In genomic region chr14:33322661-33323088, GRCm38 (mm10) we compare ENCODE assay signal across 9 mouse cellular contexts.
DNase-seq lines count a peak whose midpoint lies in the region; ATAC-seq and TF ChIP-seq lines count a peak whose summit lies in the region.
"Had no signal": no experiment of that assay in that cellular context is flagged by ENCODE, and none has a peak within 500 bp of the region (broad histone marks: within the 10 kb centered on the region; RNA-seq: fewer than 3 reads in every experiment).

No protein-coding gene starts in this region.

- H3K4me1 ChIP-seq in heart, adult 2 months (ENCODE audit: control insufficient read depth, insufficient read depth, low read length): no peaks in the 10 kb centered on the region
- H3K4me1 ChIP-seq in heart, embryonic 10.5 days: peaks cover 38% of the 10 kb centered on the region
- H3K4me1 ChIP-seq in lung, postnatal 0 days (ENCODE audit: insufficient read depth, low read depth, low read length): peaks cover 10% of the 10 kb centered on the region
- peaks cover 9% of the 10 kb centered on the region for H3K4me1 ChIP-seq in small intestine, adult 2 months (ENCODE audit: control insufficient read depth, insufficient read depth, insufficient read length, low read length)

- H3K4me2 ChIP-seq in lung, postnatal 0 days (replicated peaks; ENCODE audit: low read depth, low read length): no peak overlapping the region

- no peak overlapping the region for H3K9ac ChIP-seq in heart, adult 2 months (ENCODE audit: low read depth, low read length)
- H3K9ac ChIP-seq in lung, postnatal 0 days (replicated peaks; ENCODE audit: low read depth): no peak overlapping the region

- no peak overlapping the region for H3K27ac ChIP-seq in heart, adult 2 months
- H3K27ac ChIP-seq in heart, embryonic 10.5 days: no peak overlapping the region
- no peak overlapping the region for H3K27ac ChIP-seq in lung, postnatal 0 days (ENCODE audit: low read length)
- no peak overlapping the region for H3K27ac ChIP-seq in small intestine, adult 2 months (ENCODE audit: insufficient read depth, low read depth, low read length)

- intact Hi-C loops in heart, adult 2 months (cut with DNase I): no loop called here
- intact Hi-C loops in gastrocnemius, postnatal 14 days (cut with DNase I; ENCODE audit: low total_unique reads): no loop called here

- ATAC-seq in lung, postnatal 0 days: no peak

- no peaks in the 10 kb centered on the region for H3K27me3 ChIP-seq in heart, adult 2 months (ENCODE audit: control insufficient read depth, insufficient read depth, low read length)
- peaks cover 58% of the 10 kb centered on the region for H3K27me3 ChIP-seq in heart, embryonic 10.5 days (ENCODE audit: insufficient read depth, poor library complexity, severe bottlenecking)
- 0 out of 2 replicates have a peak, but pooled peaks cover 2% of the 10 kb centered on the region for H3K27me3 ChIP-seq in lung, postnatal 0 days (replicated peaks; ENCODE audit: insufficient read depth, low read length)
- H3K27me3 ChIP-seq in small intestine, adult 2 months (ENCODE audit: control insufficient read depth, insufficient read depth, low read length): peaks cover 12% of the 10 kb centered on the region

- TF ChIP-seq EP300 in heart, adult 2 months (IDR thresholded peaks at IDR 0.05; ENCODE audit: insufficient read depth, low read depth, low read length): no peak
- TF ChIP-seq EP300 in lung, postnatal 0 days (IDR thresholded peaks at IDR 0.05): no peak

- H3K36me3 ChIP-seq in heart, adult 2 months (ENCODE audit: control insufficient read depth, insufficient read depth, low read length): no peaks in the 10 kb centered on the region
- no peaks in the 10 kb centered on the region for H3K36me3 ChIP-seq in heart, embryonic 10.5 days
- H3K36me3 ChIP-seq in lung, postnatal 0 days (ENCODE audit: insufficient read depth, low read length): no peaks in the 10 kb centered on the region
- no peaks in the 10 kb centered on the region for H3K36me3 ChIP-seq in small intestine, adult 2 months (ENCODE audit: control insufficient read depth, insufficient read depth, low read length)

- TF ChIP-seq POLR2A in heart, adult 2 months (IDR thresholded peaks at IDR 0.05; ENCODE audit: insufficient read depth, low read depth, low read length): no peak
- TF ChIP-seq POLR2A in small intestine, adult 2 months (IDR thresholded peaks at IDR 0.05; ENCODE audit: low read depth, low read length): no peak

- H3K4me3 ChIP-seq in heart, adult 2 months: no peak overlapping the region
- no peak overlapping the region for H3K4me3 ChIP-seq in heart, embryonic 10.5 days
- H3K4me3 ChIP-seq in lung, postnatal 0 days (ENCODE audit: low read depth, low read length): no peak overlapping the region
- H3K4me3 ChIP-seq in small intestine, adult 2 months (ENCODE audit: low read depth, low read length): no peak overlapping the region
- H3K4me3 ChIP-seq: megakaryocyte, embryonic 14.5 days had no signal

- no peaks in the 10 kb centered on the region for H3K79me2 ChIP-seq in heart, adult 2 months (replicated peaks; ENCODE audit: control insufficient read depth, insufficient read depth, low read length)

- TF ChIP-seq CTCF in heart, adult 2 months (IDR thresholded peaks at IDR 0.05): peak; percentile 92
- TF ChIP-seq CTCF in lung, postnatal 0 days (IDR thresholded peaks at IDR 0.05): peak; percentile 78
- peak; percentile 68; the same call in 1 of the 2 replicates for TF ChIP-seq CTCF in small intestine, adult 2 months (IDR thresholded peaks at IDR 0.05; ENCODE audit: extremely low read depth, insufficient read length, insufficient replicate concordance, low read depth, low read length)

- 24% methylated on average over 7 of the region's 7 CpGs for WGBS in heart, adult 2 months
- 24% methylated on average over 7 of the region's 7 CpGs for WGBS in heart, embryonic 10.5 days
- WGBS in lung, postnatal 0 days: 21% methylated on average over 7 of the region's 7 CpGs
- 19% methylated on average over 7 of the region's 7 CpGs for WGBS in small intestine, adult 2 months

- H3K9me3 ChIP-seq in heart, embryonic 10.5 days: no peaks in the 10 kb centered on the region
- H3K9me3 ChIP-seq in lung, postnatal 0 days (ENCODE audit: low read length): no peaks in the 10 kb centered on the region
- H3K9me3 ChIP-seq: megakaryocyte, embryonic 14.5 days had no signal

- DNase-seq in heart, adult 2 months: peak; percentile 61 to 71
- DNase-seq in heart, embryonic 10.5 days (ENCODE audit: low spot score): no peak
- peak; percentile 81 for DNase-seq in NIH3T3 (ENCODE audit: low read depth)
- peak; percentile 66 for DNase-seq in cerebellum, adult 9-10 months
- DNase-seq in gastrocnemius, postnatal 14 days: peak; percentile 76
- DNase-seq in kidney, postnatal 4 days: peak; percentile 87 to 90
- peak; percentile 72 for DNase-seq in lung, postnatal 0 days (ENCODE audit: low spot score)
